Mouse (Mus musculus) liver, adult 2 months (tissue): ENCODE measurements around the gene Pcdh19.

Experiments
- CTCF ChIP-seq: fragments of 200-500 bp; IDR thresholded peaks from 2 replicates; pipeline ENCODE4 v1.5.1; 2011; ENCODE audit warnings: low read depth, low read length, control low read depth
- POLR2A ChIP-seq: fragments of 200-500 bp; IDR thresholded peaks from 2 replicates; pipeline ENCODE4 v1.6.1; 2011; ENCODE audit warnings: low read length, control low read depth; ENCODE audit not compliant: insufficient read depth; ENCODE audit errors: extremely low read depth

DNA sequence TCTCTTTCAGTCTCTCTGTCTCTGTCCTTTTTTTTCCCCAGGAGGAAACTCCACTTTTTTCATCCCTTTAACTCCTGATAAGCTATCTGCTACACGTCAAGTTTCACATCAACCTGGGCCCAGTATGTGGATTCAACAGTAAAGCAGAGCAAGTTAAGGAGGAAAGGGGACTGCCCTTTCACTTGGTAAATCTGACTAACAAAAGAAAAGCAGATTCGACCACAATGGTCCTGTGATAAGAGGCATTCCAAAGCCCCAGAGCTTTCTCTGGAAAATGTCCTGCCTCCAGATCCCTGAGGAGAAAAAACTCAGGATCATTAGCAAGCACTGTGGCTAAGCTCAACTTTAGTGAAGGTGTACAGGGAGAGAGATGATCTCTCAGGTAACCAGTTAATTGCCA is 13.7 kb downstream of the Pcdh19 start:
- TF ChIP-seq POLR2A = no peak
- TF ChIP-seq CTCF = no peak
